Mouse (Mus musculus) limb, embryonic 11.5 days (tissue): ENCODE data around the gene Hoxc11. TPM values are rescaled to one million over a fixed set of nuclear protein-coding genes. Genes with fewer than 3 reads are reported as not detected.

Source experiments
- ATAC-seq: fragments of 200-750 bp; cut with Nextera tagmentation; 2 replicates; pipeline ENCODE4 v1.8.0; 2017; ENCODE audit warnings: low read depth; ENCODE audit not compliant: insufficient number of reproducible peaks, low FRiP score, low TSS enrichment
- DNase-seq: peaks from one replicate; pipeline ENCODE4 v3.0.0-alpha.2; 2015; ENCODE audit warnings: low spot score
- H3K27ac ChIP-seq: fragments of 300-500 bp; sonication (generic); replicated peaks from 2 replicates; pipeline ENCODE4 v1.5.1; 2014; ENCODE audit warnings: low read depth, mild to moderate bottlenecking, low read length
- H3K27me3 ChIP-seq: fragments of 300-500 bp; sonication (generic); 2 replicates; pipeline ENCODE4 v1.6.1; 2014; ENCODE audit warnings: mild to moderate bottlenecking, low read length, mixed read lengths; ENCODE audit not compliant: control insufficient read depth, insufficient read depth
- H3K36me3 ChIP-seq: fragments of 300-500 bp; sonication (generic); 2 replicates; pipeline ENCODE4 v1.6.1; 2014; ENCODE audit warnings: mild to moderate bottlenecking, low read length, moderate library complexity, mixed read lengths; ENCODE audit not compliant: control insufficient read depth, insufficient read depth
- H3K4me1 ChIP-seq: fragments of 300-500 bp; sonication (generic); 2 replicates; pipeline ENCODE4 v1.6.1; 2014; ENCODE audit warnings: low read length, mixed read lengths; ENCODE audit not compliant: control insufficient read depth, insufficient read depth
- H3K4me2 ChIP-seq: fragments of 300-500 bp; sonication (generic); 2 replicates; pipeline ENCODE4 v1.6.1; 2014; ENCODE audit warnings: low read depth, mild to moderate bottlenecking, moderate library complexity; ENCODE audit not compliant: severe bottlenecking
- H3K4me3 ChIP-seq: fragments of 300-500 bp; sonication (generic); 2 replicates; pipeline ENCODE4 v1.5.1; 2014; ENCODE audit warnings: low read depth, low read length
- H3K9ac ChIP-seq: fragments of 300-500 bp; sonication (generic); 2 replicates; pipeline ENCODE4 v1.6.1; 2014; ENCODE audit warnings: mild to moderate bottlenecking, low read length
- H3K9me3 ChIP-seq: fragments of 300-500 bp; sonication (generic); 2 replicates; pipeline ENCODE4 v1.6.1; 2016; ENCODE audit warnings: low read length; ENCODE audit not compliant: control insufficient read depth
- WGBS: fragments of 180-500 bp; shearing (Covaris S2); extraction: QIAGEN DNeasy Blood & Tissue Kit; methylation state at CpG from one replicate; pipeline ENCODE4 v1.1.7; 2014; 5-methylcytosine and 5-hydroxymethylcytosine counted together
- polyA plus RNA-seq: library from polyadenylated mRNA; unstranded; fragments of >200 nt; fragmentation: Nextera tagmentation; extraction: Ambion mirVana; gene quantifications from 2 replicates; pipeline ENCODE4 v1.2.1, GENCODE M21; 2014

The Hoxc11 gene
- polyA plus RNA-seq, 1 experiment from 2014 or later: 5.9 TPM

DNA sequence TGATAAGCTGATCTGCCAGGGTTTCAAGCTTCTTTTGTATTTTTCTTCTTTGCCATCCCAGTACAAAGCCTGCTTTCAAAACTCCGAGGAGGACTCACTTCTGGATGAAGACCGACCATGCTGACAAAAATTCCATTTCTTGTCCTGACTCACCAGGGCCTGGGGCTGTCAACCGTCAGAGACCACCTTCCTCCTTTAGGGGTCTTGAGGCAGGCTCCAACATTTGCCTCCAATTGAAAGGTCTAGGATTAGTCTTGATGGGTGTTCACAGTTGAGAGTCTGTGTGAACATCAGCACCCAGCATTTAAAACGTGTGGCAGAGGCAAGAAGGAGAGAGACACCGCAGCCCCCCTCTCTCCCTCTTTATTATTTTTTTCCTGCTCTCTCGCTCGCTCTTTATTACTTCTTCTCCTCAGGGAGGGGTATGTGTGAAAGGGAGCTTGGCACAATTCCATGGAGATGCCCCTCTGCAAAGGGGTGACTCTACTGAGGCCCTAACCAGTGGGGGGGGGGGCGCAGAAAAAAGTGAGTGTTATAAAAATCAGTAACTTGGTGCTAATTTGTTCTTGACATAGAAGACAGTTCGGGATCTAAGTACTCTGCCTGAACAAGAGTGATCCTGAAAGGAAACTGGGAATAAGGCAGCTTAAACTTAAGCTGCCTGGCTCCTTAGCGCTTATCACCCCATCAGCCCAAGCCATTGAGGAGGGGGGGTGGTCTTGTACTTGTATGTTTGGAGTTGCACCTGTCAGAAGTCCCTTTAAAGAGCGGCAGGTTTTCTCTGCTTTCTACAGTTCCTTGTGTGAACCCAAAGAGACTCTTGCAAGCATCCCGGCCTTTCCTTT lies 34.7 kb upstream of the Hoxc11 start:
- Histone ChIP-seq H3K4me3 (no peak overlapping the region), H3K27ac (no peak overlapping the region), H3K9ac (no peak overlapping the region), H3K4me2 (no peak overlapping the region), H3K36me3 (no peaks in the 10 kb centered on the region), H3K27me3 (peaks cover 93% of the 10 kb centered on the region), H3K4me1 (peaks cover 6% of the 10 kb centered on the region; the same call in 1 of the 2 replicates), H3K9me3 (no peaks in the 10 kb centered on the region)
- DNase-seq (peak; percentile 44), ATAC-seq (no peak)
- 5% methylated on average over 12 of the region's 12 CpGs for WGBS

DNA sequence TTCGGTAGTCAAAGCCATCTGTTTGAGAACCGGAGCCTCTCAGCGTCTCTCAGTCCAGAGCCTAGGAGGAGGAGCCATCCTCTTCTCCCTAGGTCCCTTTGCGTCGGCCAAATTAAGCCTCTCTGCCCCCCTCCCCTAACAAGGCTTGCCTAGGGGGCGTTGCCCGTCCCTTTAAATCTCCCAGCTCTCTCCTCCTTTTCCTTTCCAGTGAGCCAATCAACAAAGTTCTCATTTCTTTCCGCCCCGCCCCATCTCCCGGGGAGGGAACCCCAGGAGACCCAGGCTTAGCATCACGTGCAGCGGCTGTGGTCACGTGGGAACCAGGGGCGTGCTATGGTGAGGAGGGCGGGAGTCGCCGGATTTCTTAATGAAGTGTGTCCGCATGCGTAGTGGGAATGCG lies 33.6 kb upstream of the Hoxc11 start:
- H3K36me3 ChIP-seq: no peaks in the 10 kb centered on the region
- no peak overlapping the region for H3K27ac ChIP-seq
- H3K4me1 ChIP-seq: peaks cover 6% of the 10 kb centered on the region; the same call in 1 of the 2 replicates
- no peaks in the 10 kb centered on the region for H3K9me3 ChIP-seq
- H3K27me3 ChIP-seq: peaks cover 94% of the 10 kb centered on the region
- H3K4me2 ChIP-seq: peak overlapping the region; percentile 32; the same call in 1 of the 2 replicates
- ATAC-seq (peak; percentile 79), DNase-seq (peak; percentile 90)
- no peak overlapping the region for H3K9ac ChIP-seq
- WGBS: 0% methylated on average over 20 of the region's 20 CpGs
- peak overlapping the region; percentile 15; the same call in 1 of the 2 replicates for H3K4me3 ChIP-seq

DNA sequence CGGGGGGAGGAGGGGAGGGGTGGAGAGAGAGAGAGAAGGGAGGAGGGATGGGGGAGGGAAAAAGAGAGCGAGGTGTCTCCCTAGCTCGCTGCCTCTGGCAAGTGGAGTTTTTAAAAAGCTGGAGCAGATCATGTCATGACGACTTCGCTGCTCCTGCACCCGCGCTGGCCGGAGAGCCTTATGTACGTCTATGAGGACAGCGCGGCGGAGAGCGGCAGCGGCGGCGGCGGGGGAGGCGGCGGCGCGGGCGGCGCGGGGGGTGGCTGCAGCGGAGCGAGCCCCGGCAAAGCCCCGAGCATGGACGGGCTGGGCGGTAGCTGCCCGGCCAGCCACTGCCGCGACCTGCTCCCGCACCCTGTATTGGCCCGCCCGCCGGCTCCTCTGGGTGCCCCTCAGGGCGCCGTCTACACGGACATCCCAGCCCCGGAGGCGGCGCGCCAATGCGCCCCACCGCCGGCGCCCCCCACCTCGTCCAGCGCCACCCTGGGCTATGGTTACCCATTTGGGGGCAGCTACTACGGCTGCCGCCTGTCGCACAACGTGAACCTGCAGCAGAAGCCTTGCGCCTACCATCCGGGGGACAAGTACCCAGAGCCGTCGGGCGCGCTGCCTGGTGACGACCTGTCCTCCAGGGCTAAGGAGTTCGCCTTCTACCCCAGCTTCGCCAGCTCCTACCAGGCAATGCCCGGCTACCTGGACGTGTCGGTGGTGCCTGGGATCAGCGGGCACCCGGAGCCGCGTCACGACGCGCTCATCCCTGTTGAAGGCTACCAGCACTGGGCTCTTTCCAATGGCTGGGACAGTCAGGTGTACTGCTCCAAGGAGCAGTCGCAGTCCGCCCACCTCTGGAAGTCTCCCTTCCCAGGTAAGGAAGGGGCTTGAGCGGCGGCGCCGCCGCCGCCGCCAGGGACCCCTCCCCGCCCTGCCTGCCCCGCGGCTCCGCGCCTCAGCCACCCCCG lies 32.9 kb upstream of the Hoxc11 start, which contains the start of gene Hoxc13:
Gene Hoxc13, plus strand, starts transcription at position 51 of the 959 bp plus-strand sequence.
- H3K27me3 ChIP-seq: peaks cover 94% of the 10 kb centered on the region
- DNase-seq (peak; percentile 70), ATAC-seq (peak; percentile 35)
- no peaks in the 10 kb centered on the region for H3K36me3 ChIP-seq
- peak within 1 kb of the TSS; percentile 32 for H3K4me2 ChIP-seq
- WGBS: 1% methylated on average over 68 of the region's 88 CpGs
- H3K9me3 ChIP-seq: no peaks in the 10 kb centered on the region
- H3K4me1 ChIP-seq: peaks cover 6% of the 10 kb centered on the region; the same call in 1 of the 2 replicates
- no peak within 1 kb of the TSS for H3K27ac ChIP-seq
- H3K9ac ChIP-seq: no peak within 1 kb of the TSS
- peak within 1 kb of the TSS; percentile 15; the same call in 1 of the 2 replicates for H3K4me3 ChIP-seq

DNA sequence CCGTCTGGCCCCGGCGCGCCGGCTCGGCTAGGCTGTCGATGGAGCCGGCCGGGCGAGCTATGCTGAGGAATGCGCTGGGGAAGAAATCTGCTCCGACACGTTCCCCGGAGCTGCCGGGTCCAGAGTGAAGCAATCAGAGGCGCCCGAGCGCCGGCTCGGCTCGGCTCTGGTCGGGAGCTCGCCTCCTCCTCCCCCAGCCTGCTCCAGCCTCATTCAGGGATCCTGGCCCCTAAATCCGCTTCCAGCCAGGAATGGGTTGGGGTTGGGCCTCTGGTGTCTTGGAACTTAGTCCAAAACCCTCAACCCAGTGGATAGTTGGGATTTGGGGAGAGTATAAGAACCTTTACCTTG lies 32.2 kb upstream of the Hoxc11 start:
- Histone ChIP-seq H3K4me3 (peak overlapping the region; percentile 15; the same call in 1 of the 2 replicates), H3K4me1 (peaks cover 6% of the 10 kb centered on the region; the same call in 1 of the 2 replicates), H3K27me3 (peaks cover 91% of the 10 kb centered on the region), H3K4me2 (peak overlapping the region; percentile 20), H3K27ac (no peak overlapping the region), H3K36me3 (no peaks in the 10 kb centered on the region), H3K9me3 (no peaks in the 10 kb centered on the region), H3K9ac (no peak overlapping the region)
- WGBS: 0% methylated on average over 22 of the region's 24 CpGs
- ATAC-seq: 0 out of 2 replicates have a peak, but pooled peaks have one; percentile 18
- peak; percentile 70 for DNase-seq

DNA sequence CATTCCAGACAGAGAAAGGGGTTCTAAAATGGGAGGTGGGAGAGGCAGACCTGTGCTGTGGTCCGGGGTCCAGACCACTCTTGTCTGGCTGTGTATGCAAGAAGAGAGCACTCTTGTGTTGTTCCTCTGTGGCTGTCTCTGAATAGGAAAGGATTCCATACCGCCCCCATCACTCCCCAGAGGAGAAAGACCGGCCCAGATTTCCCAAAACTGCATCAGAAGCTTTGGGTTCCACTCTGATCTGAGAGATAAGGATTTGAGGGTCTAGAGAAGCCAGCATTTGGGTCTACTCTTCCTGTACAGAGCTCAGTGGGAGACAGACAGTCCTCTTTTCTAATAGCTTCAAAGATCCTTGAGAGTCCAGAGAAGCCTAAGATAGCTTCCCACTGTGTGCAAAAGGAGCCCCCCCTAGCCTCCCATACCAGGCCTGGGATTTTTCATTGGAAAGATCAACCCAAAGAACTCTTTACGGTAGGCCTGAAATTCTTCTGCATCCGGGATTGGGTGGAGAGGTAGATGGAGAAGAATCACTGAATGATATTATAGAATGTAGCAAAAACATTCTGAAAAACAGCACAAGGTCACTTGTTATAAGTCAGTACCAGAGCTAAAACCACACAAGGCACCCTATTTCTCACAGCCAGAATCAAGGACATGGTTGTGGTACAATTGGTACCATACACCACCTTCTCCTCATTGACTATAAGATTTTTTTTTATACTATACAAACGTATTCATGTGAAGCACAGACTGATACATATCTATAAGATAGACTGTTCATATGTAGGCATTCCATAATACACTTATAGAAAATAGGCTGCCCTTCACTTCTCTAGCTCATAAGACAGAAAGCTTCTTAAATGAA lies 31.4 kb upstream of the Hoxc11 start:
- H3K27ac ChIP-seq: no peak overlapping the region
- WGBS: 15% methylated on average over 6 of the region's 6 CpGs

DNA sequence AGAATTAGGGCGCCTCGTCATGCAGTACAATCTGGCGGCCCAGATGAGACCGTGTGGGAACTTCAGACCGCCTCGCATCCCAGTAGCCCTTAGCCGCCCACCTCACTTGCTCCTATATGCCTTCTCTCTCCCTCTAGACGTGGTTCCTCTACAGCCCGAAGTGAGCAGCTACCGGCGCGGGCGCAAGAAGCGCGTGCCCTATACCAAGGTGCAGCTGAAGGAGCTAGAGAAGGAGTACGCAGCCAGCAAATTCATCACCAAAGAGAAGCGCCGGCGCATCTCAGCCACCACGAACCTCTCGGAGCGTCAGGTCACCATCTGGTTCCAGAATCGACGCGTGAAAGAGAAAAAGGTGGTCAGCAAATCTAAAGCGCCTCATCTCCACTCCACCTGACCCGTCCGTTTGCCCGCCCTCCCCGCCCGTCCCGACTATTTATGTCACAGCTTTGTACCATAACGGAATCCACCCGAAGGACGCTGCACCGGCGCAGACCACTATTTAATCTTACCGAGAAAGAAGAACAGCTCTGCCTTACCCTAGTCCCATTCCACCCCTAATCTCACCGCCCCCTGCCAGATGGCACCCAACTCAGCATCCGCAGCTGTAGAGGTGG lies 27.1 kb upstream of the Hoxc11 start:
- Histone ChIP-seq H3K36me3 (no peaks in the 10 kb centered on the region), H3K4me1 (no peaks in the 10 kb centered on the region), H3K4me2 (no peak overlapping the region), H3K27me3 (peaks cover 93% of the 10 kb centered on the region), H3K27ac (no peak overlapping the region), H3K4me3 (no peak overlapping the region), H3K9ac (no peak overlapping the region), H3K9me3 (no peaks in the 10 kb centered on the region)
- no peak for ATAC-seq
- under 1% methylated on average over 40 of the region's 40 CpGs for WGBS
- peak; percentile 66 for DNase-seq

More for the DNA sequence above, 31.4 kb upstream of the Hoxc11 start:
- ATAC-seq (no peak), DNase-seq (peak; percentile 52)
- no peak overlapping the region for H3K4me3 ChIP-seq
- H3K9ac ChIP-seq: no peak overlapping the region
- no peaks in the 10 kb centered on the region for H3K36me3 ChIP-seq
- peaks cover 6% of the 10 kb centered on the region; the same call in 1 of the 2 replicates for H3K4me1 ChIP-seq
- no peaks in the 10 kb centered on the region for H3K9me3 ChIP-seq
- peaks cover 91% of the 10 kb centered on the region for H3K27me3 ChIP-seq
- no peak overlapping the region for H3K4me2 ChIP-seq

DNA sequence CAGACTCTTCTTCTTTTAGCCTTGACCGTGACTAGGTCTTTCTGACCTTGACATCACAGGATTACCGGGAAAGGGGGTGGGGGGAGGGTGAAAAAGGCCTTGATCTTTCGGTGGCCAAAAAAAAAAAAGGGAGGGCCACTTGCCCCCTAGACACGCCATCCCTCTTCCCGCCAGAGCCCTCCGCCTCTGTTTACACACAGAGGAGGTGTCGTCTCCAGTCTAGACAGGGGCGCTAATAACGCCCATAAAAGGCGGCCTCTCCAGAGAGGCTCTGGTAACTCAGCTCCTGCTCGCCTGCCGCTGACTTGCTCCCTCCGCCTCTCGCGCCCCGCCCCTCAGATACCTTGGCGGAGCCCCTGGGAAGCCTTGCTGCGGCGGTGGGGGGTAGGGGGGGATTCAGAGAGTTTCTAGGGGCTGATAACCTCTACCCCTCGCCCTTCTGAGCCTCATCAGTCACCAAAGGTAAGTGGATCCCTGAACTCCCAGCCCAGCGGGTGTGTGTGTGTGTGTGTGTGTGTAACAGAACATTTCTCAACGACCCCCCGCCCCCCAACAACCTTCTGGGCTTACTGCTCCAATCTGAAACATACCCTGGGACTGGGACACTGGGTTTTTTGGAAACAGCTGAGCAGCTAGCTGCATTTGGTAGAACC lies 22.4 kb upstream of the Hoxc11 start:
- Histone ChIP-seq H3K4me3 (no peak overlapping the region), H3K36me3 (no peaks in the 10 kb centered on the region)

More for the DNA sequence above, 22.4 kb upstream of the Hoxc11 start:
- no peaks in the 10 kb centered on the region for H3K9me3 ChIP-seq
- H3K4me1 ChIP-seq: no peaks in the 10 kb centered on the region
- no peak overlapping the region for H3K9ac ChIP-seq
- 1% methylated on average over 23 of the region's 23 CpGs for WGBS
- peaks cover 100% of the 10 kb centered on the region for H3K27me3 ChIP-seq
- DNase-seq (peak; percentile 68), ATAC-seq (no peak; the same call in 1 of the 2 replicates)
- no peak overlapping the region for H3K4me2 ChIP-seq
- no peak overlapping the region for H3K27ac ChIP-seq
